Mouse (Mus musculus): ENCODE measurements around the gene Iqschfp. TPM values are rescaled to one million over a fixed set of nuclear protein-coding genes. Genes with fewer than 3 reads are reported as not detected.

The Iqschfp gene
- polyA plus RNA-seq, 1 experiment from 2014 or later, result not detected

DNA sequence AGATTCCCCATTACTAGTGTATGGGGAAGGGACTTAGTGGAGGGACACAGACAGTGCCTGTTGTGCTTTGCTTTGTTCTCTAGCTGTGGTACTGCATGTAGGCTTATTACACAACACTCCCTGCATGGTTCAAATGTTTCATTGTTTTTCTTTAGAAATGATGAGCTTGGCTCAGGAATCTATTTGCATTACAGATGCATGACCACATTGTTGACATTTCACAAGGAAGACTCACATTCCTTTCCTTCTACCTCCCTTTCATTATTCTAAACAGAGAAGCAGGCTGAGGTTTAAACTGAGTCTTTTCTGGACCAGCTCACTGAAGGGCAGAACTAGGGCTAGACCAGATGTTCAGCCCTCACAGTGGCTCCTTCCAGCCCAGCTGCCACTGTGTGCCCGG lies 360.3 kb downstream of the Iqschfp start:
- no peaks in the 10 kb centered on the region for H3K36me3 ChIP-seq (ENCODE audit: control insufficient read depth, insufficient read depth, low read length)
- ATAC-seq (replicated peaks; ENCODE audit: low FRiP score), result no peak

DNA sequence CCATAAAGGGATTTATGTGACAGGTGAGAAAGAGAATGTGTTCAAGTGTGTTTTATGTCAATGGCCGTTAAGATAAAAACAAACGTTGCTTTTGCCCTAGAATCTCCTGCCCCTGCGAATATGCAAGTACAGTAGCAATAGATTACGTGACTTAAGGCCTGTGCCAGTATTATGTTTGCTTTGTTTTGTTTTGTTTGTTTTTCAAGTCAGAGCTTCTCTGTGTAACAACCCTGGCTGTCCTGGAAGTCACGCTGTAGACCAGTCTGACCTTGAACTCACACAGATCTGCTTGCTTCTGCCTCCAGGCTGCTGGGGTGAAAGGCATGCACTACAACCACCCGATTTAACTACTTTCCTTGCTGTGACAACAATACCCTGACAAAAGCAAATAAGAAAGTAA lies 370.3 kb downstream of the Iqschfp start:
- Histone ChIP-seq H3K36me3 (ENCODE audit: control insufficient read depth, insufficient read depth, low read length) (no peaks in the 10 kb centered on the region), H3K4me1 (replicated peaks; ENCODE audit: control insufficient read depth, insufficient read depth, low read length) (no peaks in the 10 kb centered on the region), H3K9me3 (ENCODE audit: control insufficient read depth, low read length) (no peaks in the 10 kb centered on the region), H3K27ac (ENCODE audit: low read depth, low read length) (no peak overlapping the region), H3K4me3 (ENCODE audit: low read depth, low read length) (no peak overlapping the region), H3K27me3 (replicated peaks; ENCODE audit: control insufficient read depth, insufficient read depth, low read length) (no peaks in the 10 kb centered on the region), H3K4me2 (no peak overlapping the region), H3K9ac (ENCODE audit: low read depth, low read length) (no peak overlapping the region)
- 71% methylated on average over 6 of the region's 6 CpGs for WGBS
- no peak for DNase-seq (ENCODE audit: low spot score)
- ATAC-seq (replicated peaks; ENCODE audit: low FRiP score), result no peak

More for the DNA sequence above, 360.3 kb downstream of the Iqschfp start:
- Histone ChIP-seq H3K4me2 (no peak overlapping the region), H3K27me3 (replicated peaks; ENCODE audit: control insufficient read depth, insufficient read depth, low read length) (no peaks in the 10 kb centered on the region), H3K4me3 (ENCODE audit: low read depth, low read length) (no peak overlapping the region), H3K27ac (ENCODE audit: low read depth, low read length) (no peak overlapping the region), H3K9me3 (ENCODE audit: control insufficient read depth, low read length) (no peaks in the 10 kb centered on the region), H3K9ac (ENCODE audit: low read depth, low read length) (no peak overlapping the region), H3K4me1 (replicated peaks; ENCODE audit: control insufficient read depth, insufficient read depth, low read length) (no peaks in the 10 kb centered on the region)
- DNase-seq (ENCODE audit: low spot score), result no peak
- 67% methylated on average over 1 of the region's 1 CpGs for WGBS

DNA sequence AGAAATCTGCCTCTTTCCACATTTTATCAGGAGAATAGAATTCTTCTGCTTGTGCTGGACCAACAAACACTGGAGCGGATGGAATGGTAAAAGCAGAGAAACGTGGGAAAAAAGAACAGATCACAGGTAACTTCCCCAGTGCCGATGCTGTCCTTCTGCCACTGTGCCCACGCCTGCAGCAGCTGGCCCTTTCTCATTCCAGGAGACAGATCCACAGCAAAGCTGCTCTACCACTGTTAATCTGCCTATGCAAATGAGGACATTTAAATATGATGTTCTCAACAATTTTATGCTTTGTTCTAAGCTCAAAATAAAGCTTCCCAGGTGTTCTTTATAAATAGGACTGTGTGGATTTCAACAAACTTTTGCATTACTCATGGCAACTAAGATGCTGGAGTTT lies 375.9 kb downstream of the Iqschfp start:
- 82% methylated on average over 4 of the region's 4 CpGs for WGBS
- no peaks in the 10 kb centered on the region for H3K4me1 ChIP-seq (replicated peaks; ENCODE audit: control insufficient read depth, insufficient read depth, low read length)
- DNase-seq (ENCODE audit: low spot score), result no peak
- no peaks in the 10 kb centered on the region for H3K36me3 ChIP-seq (ENCODE audit: control insufficient read depth, insufficient read depth, low read length)
- no peak overlapping the region for H3K9ac ChIP-seq (ENCODE audit: low read depth, low read length)
- no peak for ATAC-seq (replicated peaks; ENCODE audit: low FRiP score)
- H3K4me3 ChIP-seq (ENCODE audit: low read depth, low read length), result no peak overlapping the region
- no peaks in the 10 kb centered on the region for H3K27me3 ChIP-seq (replicated peaks; ENCODE audit: control insufficient read depth, insufficient read depth, low read length)
- no peak overlapping the region for H3K4me2 ChIP-seq
- H3K9me3 ChIP-seq (ENCODE audit: control insufficient read depth, low read length), result no peaks in the 10 kb centered on the region
- no peak overlapping the region for H3K27ac ChIP-seq (ENCODE audit: low read depth, low read length)

DNA sequence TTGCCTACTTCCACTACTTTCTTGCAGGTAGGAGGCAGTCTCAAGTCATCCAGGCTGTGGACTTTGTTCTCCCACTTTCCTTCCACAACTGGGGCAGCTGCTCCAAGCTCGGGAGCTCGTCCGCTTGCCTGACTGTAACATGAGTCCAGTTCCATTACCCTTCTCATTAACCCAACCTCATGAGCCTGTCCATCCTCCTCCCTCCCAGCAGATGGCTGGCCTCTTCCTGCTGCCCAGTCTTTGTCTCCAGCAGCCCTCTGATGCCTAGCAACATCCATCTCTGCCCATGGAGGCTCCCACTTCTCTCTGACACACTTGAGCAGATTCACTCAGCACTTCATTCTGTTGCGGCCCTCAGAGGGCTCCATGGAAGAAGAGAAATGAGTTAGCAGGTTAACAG lies 377.2 kb downstream of the Iqschfp start:
- H3K9me3 ChIP-seq (ENCODE audit: control insufficient read depth, low read length), result no peaks in the 10 kb centered on the region
- ATAC-seq (replicated peaks; ENCODE audit: low FRiP score), result no peak
- no peaks in the 10 kb centered on the region for H3K4me1 ChIP-seq (replicated peaks; ENCODE audit: control insufficient read depth, insufficient read depth, low read length)
- H3K27ac ChIP-seq (ENCODE audit: low read depth, low read length), result no peak overlapping the region
- no peaks in the 10 kb centered on the region for H3K27me3 ChIP-seq (replicated peaks; ENCODE audit: control insufficient read depth, insufficient read depth, low read length)
- 80% methylated on average over 4 of the region's 4 CpGs for WGBS
- H3K36me3 ChIP-seq (ENCODE audit: control insufficient read depth, insufficient read depth, low read length), result no peaks in the 10 kb centered on the region
- DNase-seq (ENCODE audit: low spot score), result no peak
- no peak overlapping the region for H3K4me3 ChIP-seq (ENCODE audit: low read depth, low read length)
- H3K4me2 ChIP-seq, result no peak overlapping the region
- no peak overlapping the region for H3K9ac ChIP-seq (ENCODE audit: low read depth, low read length)

DNA sequence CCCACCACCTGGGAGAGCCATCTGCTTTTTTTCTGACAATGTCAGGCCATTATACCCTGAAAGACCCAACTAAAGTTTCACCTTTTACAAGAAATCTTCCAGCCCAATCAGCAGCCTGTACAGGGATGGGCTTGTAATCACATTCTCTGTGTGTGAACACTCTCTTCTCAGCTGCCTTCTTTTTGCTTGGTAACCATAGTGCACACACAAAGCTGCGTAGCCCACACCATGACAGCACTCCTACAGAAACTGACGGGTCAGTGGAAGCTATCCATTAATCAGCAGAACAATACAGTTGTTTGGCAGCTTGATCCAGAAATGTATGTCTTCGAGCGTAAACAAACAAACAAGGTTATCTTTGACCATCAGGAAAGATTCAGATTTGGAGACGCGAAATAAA lies 378.2 kb downstream of the Iqschfp start:
- no peak for ATAC-seq (replicated peaks; ENCODE audit: low FRiP score)
- WGBS, result 84% methylated on average over 6 of the region's 6 CpGs
- H3K9ac ChIP-seq (ENCODE audit: low read depth, low read length), result no peak overlapping the region

GRCm38 (mm10) chr3:68271457-68271856 lies 379.4 kb downstream of the Iqschfp start:
- H3K36me3 ChIP-seq (ENCODE audit: control insufficient read depth, insufficient read depth, low read length), result no peaks in the 10 kb centered on the region
- ATAC-seq (replicated peaks; ENCODE audit: low FRiP score) (no peak), DNase-seq (ENCODE audit: low spot score) (no peak)
- H3K27ac ChIP-seq (ENCODE audit: low read depth, low read length), result no peak overlapping the region
- WGBS, result 75% methylated on average over 3 of the region's 3 CpGs
- no peaks in the 10 kb centered on the region for H3K4me1 ChIP-seq (replicated peaks; ENCODE audit: control insufficient read depth, insufficient read depth, low read length)
- no peak overlapping the region for H3K4me2 ChIP-seq
- H3K9ac ChIP-seq (ENCODE audit: low read depth, low read length), result no peak overlapping the region
- H3K27me3 ChIP-seq (replicated peaks; ENCODE audit: control insufficient read depth, insufficient read depth, low read length), result no peaks in the 10 kb centered on the region
- H3K4me3 ChIP-seq (ENCODE audit: low read depth, low read length), result no peak overlapping the region
- H3K9me3 ChIP-seq (ENCODE audit: control insufficient read depth, low read length), result no peaks in the 10 kb centered on the region

More for the DNA sequence above, 378.2 kb downstream of the Iqschfp start:
- no peaks in the 10 kb centered on the region for H3K9me3 ChIP-seq (ENCODE audit: control insufficient read depth, low read length)
- no peaks in the 10 kb centered on the region for H3K27me3 ChIP-seq (replicated peaks; ENCODE audit: control insufficient read depth, insufficient read depth, low read length)
- H3K4me3 ChIP-seq (ENCODE audit: low read depth, low read length), result no peak overlapping the region
- H3K4me2 ChIP-seq, result no peak overlapping the region
- H3K4me1 ChIP-seq (replicated peaks; ENCODE audit: control insufficient read depth, insufficient read depth, low read length), result no peaks in the 10 kb centered on the region
- H3K36me3 ChIP-seq (ENCODE audit: control insufficient read depth, insufficient read depth, low read length), result no peaks in the 10 kb centered on the region
- DNase-seq (ENCODE audit: low spot score), result no peak
- H3K27ac ChIP-seq (ENCODE audit: low read depth, low read length), result no peak overlapping the region

GRCm38 (mm10) chr3:68271881-68272280 lies 379.8 kb downstream of the Iqschfp start:
- Histone ChIP-seq H3K9me3 (ENCODE audit: control insufficient read depth, low read length) (no peaks in the 10 kb centered on the region), H3K36me3 (ENCODE audit: control insufficient read depth, insufficient read depth, low read length) (no peaks in the 10 kb centered on the region), H3K4me2 (no peak overlapping the region), H3K27ac (ENCODE audit: low read depth, low read length) (no peak overlapping the region), H3K4me1 (replicated peaks; ENCODE audit: control insufficient read depth, insufficient read depth, low read length) (no peaks in the 10 kb centered on the region), H3K4me3 (ENCODE audit: low read depth, low read length) (no peak overlapping the region), H3K27me3 (replicated peaks; ENCODE audit: control insufficient read depth, insufficient read depth, low read length) (no peaks in the 10 kb centered on the region), H3K9ac (ENCODE audit: low read depth, low read length) (no peak overlapping the region)
- DNase-seq (ENCODE audit: low spot score) (no peak), ATAC-seq (replicated peaks; ENCODE audit: low FRiP score) (no peak)
- WGBS, result 81% methylated on average over 3 of the region's 3 CpGs

DNA sequence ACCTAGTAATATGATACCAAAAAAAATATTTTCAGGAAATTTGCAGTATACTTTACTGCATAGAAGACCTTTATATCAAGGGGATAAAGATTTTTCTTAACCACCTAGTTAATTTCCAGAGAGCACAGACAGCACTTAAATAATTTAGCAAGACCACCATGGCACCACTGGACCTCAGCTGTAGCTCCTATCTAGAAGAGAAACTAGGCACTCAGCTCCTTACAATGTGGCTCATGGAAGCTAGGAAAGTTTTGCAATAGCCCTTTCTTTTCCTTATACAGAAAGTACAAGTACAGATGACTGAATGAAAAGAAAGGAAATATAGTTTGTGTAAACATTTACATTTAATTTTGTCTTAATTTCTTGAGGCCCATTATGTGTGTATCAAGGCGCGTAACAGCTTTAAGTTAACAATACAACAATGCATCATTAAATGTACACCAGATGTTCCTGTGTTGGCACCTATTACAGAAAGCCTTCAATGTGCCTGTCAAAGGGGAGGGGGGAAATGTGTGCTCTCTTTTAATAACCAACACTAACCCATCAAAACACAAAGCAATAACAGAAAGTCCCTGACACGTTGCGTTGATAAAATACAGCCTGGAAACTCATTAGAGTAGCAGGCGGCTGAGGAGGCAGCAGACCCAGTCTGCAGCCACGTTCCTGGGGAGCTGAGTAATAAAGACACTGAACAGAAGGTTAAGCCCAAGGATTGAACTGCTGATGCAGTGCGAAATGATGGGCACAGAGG lies 391.0 kb downstream of the Iqschfp start:
- 64% methylated on average over 7 of the region's 7 CpGs for WGBS
- Histone ChIP-seq H3K9me3 (ENCODE audit: control insufficient read depth, low read length) (no peaks in the 10 kb centered on the region), H3K27ac (ENCODE audit: low read depth, low read length) (no peak overlapping the region), H3K4me1 (replicated peaks; ENCODE audit: control insufficient read depth, insufficient read depth, low read length) (no peaks in the 10 kb centered on the region), H3K27me3 (replicated peaks; ENCODE audit: control insufficient read depth, insufficient read depth, low read length) (no peaks in the 10 kb centered on the region), H3K4me2 (no peak overlapping the region), H3K36me3 (ENCODE audit: control insufficient read depth, insufficient read depth, low read length) (no peaks in the 10 kb centered on the region), H3K9ac (ENCODE audit: low read depth, low read length) (no peak overlapping the region), H3K4me3 (ENCODE audit: low read depth, low read length) (no peak overlapping the region)
- DNase-seq (ENCODE audit: low spot score) (no peak), ATAC-seq (replicated peaks; ENCODE audit: low FRiP score) (no peak)

- Histone ChIP-seq H3K4me2 (no peak overlapping the region), H3K27ac (ENCODE audit: low read depth, low read length) (no peak overlapping the region), H3K9me3 (ENCODE audit: control insufficient read depth, low read length) (no peaks in the 10 kb centered on the region), H3K27me3 (replicated peaks; ENCODE audit: control insufficient read depth, insufficient read depth, low read length) (no peaks in the 10 kb centered on the region), H3K4me3 (ENCODE audit: low read depth, low read length) (no peak overlapping the region), H3K9ac (ENCODE audit: low read depth, low read length) (no peak overlapping the region), H3K36me3 (ENCODE audit: control insufficient read depth, insufficient read depth, low read length) (no peaks in the 10 kb centered on the region), H3K4me1 (replicated peaks; ENCODE audit: control insufficient read depth, insufficient read depth, low read length) (no peaks in the 10 kb centered on the region)
- WGBS, result 68% methylated on average over 10 of the region's 10 CpGs
- DNase-seq (ENCODE audit: low spot score) (no peak), ATAC-seq (replicated peaks; ENCODE audit: low FRiP score) (no peak)
Observed at GRCm38 (mm10) chr3:68283595-68283991, 391.6 kb downstream of the Iqschfp start.
